ENCODE assay signal across 8 mouse cellular contexts in the genomic region with DNA sequence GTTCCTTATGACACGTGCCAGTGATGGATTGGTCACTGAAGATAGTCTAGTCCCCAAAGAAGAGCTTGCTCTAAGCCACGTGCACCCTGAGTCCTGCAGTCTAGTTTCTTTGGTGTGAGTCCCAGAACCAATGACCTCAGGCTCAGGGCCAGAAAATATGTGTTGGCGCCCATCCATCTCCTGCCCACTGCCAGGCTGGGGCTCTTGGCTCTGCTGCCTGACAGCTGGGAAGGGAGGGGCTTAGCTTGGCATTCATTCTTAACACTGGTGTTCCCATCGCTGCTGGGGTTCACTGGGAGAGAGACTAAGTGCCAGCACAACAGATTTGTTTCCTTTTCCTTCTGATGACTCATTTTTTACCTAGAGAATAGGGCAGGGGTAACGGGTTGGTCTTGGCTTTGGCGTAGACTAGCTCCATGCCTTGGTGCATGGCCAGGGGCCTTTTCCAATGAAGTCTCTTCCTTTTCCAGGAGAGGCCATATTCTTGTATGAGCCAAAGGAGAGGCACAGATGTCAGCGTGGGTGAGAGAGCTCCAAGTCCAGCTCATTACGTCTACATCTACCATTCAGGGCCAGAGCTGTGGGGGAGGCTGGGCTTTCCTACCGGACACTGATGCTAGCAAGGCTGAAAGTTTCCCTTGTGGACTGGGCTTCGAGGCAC.
DNase-seq lines count a peak whose midpoint lies in the region; ATAC-seq lines count a peak whose summit lies in the region.

No protein-coding gene starts in this region.

- WGBS in forebrain, embryonic 15.5 days: 49% methylated on average over 10 of the region's 10 CpGs
- 90% methylated on average over 10 of the region's 10 CpGs for WGBS in forebrain, embryonic 11.5 days
- 88% methylated on average over 10 of the region's 10 CpGs for WGBS in heart, embryonic 10.5 days

- ATAC-seq in forebrain, embryonic 15.5 days (replicated peaks): peak; percentile 76
- ATAC-seq in forebrain, embryonic 11.5 days (replicated peaks; ENCODE audit: low FRiP score): no peak

- no peak overlapping the region for H3K4me3 ChIP-seq in forebrain, embryonic 15.5 days
- H3K4me3 ChIP-seq in forebrain, embryonic 11.5 days (ENCODE audit: low read depth, low read length): no peak overlapping the region
- no peak overlapping the region for H3K4me3 ChIP-seq in heart, embryonic 10.5 days

- H3K9ac ChIP-seq in forebrain, embryonic 15.5 days (replicated peaks): no peak overlapping the region
- no peak overlapping the region for H3K9ac ChIP-seq in forebrain, embryonic 11.5 days (ENCODE audit: low read length)

- peaks cover 29% of the 10 kb centered on the region for H3K4me1 ChIP-seq in forebrain, embryonic 15.5 days
- H3K4me1 ChIP-seq in forebrain, embryonic 11.5 days (replicated peaks; ENCODE audit: control insufficient read depth, insufficient read depth, low read length): 0 out of 2 replicates have a peak, but pooled peaks cover 2% of the 10 kb centered on the region
- H3K4me1 ChIP-seq in heart, embryonic 10.5 days: peaks cover 13% of the 10 kb centered on the region; the same call in 1 of the 2 replicates

- H3K36me3 ChIP-seq in forebrain, embryonic 15.5 days: no peaks in the 10 kb centered on the region
- no peaks in the 10 kb centered on the region for H3K36me3 ChIP-seq in forebrain, embryonic 11.5 days (ENCODE audit: control insufficient read depth, insufficient read depth, low read length)
- H3K36me3 ChIP-seq in heart, embryonic 10.5 days: no peaks in the 10 kb centered on the region

- no peaks in the 10 kb centered on the region for H3K9me3 ChIP-seq in forebrain, embryonic 15.5 days
- H3K9me3 ChIP-seq in forebrain, embryonic 11.5 days (ENCODE audit: control insufficient read depth, low read length): no peaks in the 10 kb centered on the region
- H3K9me3 ChIP-seq in heart, embryonic 10.5 days: no peaks in the 10 kb centered on the region

- no peak for DNase-seq in forebrain, embryonic 11.5 days (ENCODE audit: low spot score)
- peak; percentile 61 for DNase-seq in 3T3-L1 (ENCODE audit: low read depth, low spot score)
- peak; percentile 97 for DNase-seq in cerebellum, adult 8-10 months
- peak; percentile 74 for DNase-seq in heart, embryonic 10.5 days (ENCODE audit: low spot score)
- peak; percentile 41 to 59 for DNase-seq in left cerebral cortex, postnatal 14 days (ENCODE audit: low spot score in 2 of 2)
- peak; percentile 17 for DNase-seq in testis, postnatal 14 days (ENCODE audit: low spot score)
- DNase-seq in B cell, adult 2 months: no peak

- H3K27me3 ChIP-seq in forebrain, embryonic 15.5 days: no peaks in the 10 kb centered on the region
- no peaks in the 10 kb centered on the region for H3K27me3 ChIP-seq in forebrain, embryonic 11.5 days (ENCODE audit: control insufficient read depth, insufficient read depth, low read length)
- peaks cover 50% of the 10 kb centered on the region for H3K27me3 ChIP-seq in heart, embryonic 10.5 days (ENCODE audit: insufficient read depth, poor library complexity, severe bottlenecking)

- no peak overlapping the region for H3K4me2 ChIP-seq in forebrain, embryonic 15.5 days (replicated peaks)
- no peak overlapping the region for H3K4me2 ChIP-seq in forebrain, embryonic 11.5 days (ENCODE audit: low read depth, low read length, severe bottlenecking)

- peak overlapping the region; percentile 55 for H3K27ac ChIP-seq in forebrain, embryonic 15.5 days (replicated peaks)
- H3K27ac ChIP-seq in forebrain, embryonic 11.5 days (ENCODE audit: low read depth, low read length): no peak overlapping the region
- no peak overlapping the region for H3K27ac ChIP-seq in heart, embryonic 10.5 days

- intact Hi-C loops in left cerebral cortex, postnatal 14 days (cut with DNase I): loop anchor here (10.0 kb wide), 1 partner anchor 140 kb away; no protein-coding TSS in a partner anchor

Comparison
In these comparisons a context has a peak if more than half of its experiments do, and no peak if none do; other contexts are left out.
1. DNase-seq: peak in 3T3-L1 (single experiment), cerebellum, adult 8-10 months (single experiment), heart, embryonic 10.5 days (single experiment), left cerebral cortex, postnatal 14 days (2 of 2) and testis, postnatal 14 days (single experiment); none in forebrain, embryonic 11.5 days (single experiment) and B cell, adult 2 months (0 of 2).